Mouse (Mus musculus): Measurements from ENCODE around the gene Slc5a4b. TPM values are rescaled to one million over a fixed set of nuclear protein-coding genes. Genes with fewer than 3 reads are reported as not detected.
A peak's percentile ranks its signal among the peaks of the same experiment; 100 is the strongest.

Slc5a4b gene
- polyA plus RNA-seq, 1 experiment from 2014 or later = not detected

DNA sequence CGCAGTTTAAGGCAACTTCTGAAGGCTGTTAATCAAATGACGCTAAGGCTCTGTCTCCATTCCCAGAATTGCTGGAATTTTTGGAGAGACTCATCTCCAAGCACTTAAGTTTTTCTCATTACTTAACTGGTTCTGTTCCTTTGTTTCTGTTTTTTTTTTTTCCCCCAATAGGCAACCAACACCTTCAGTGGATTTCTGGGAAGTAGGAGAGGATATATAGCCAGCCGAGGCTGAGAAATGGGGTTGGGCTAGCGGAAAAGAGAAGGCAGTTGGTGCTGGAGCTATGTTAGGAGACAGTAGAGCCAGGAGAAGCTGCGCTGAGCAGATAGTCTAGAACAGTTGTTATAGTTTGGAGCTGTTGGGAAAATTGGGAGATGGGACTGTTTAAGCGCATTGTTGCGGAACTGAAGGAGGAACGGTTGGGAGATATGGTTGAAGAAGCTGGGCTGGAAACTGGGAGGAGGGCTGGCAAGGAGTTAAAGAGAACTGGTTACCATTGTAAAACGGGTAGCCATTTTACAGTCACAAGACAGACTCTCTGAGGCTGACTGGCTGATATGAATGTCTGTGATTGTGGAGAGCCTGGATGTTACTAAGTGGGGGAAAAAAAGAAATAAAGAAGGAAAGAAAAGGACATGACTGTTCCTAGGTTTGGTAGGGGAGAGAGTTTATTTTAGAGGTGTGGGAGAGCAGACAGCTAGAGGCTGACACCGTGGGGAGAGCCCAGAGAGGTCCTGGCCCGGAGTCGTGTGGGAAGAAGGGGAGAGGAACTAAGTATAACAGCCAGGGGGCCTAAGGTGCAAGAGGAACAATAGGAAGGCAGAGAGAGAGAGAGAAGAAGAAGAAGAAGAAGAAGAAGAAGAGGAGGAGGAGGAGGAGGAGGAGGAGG is 83.4 kb downstream of the Slc5a4b start:
- Histone ChIP-seq H3K9me3 (replicated peaks) (peaks cover 11% of the 10 kb centered on the region), H3K36me3 (no peaks in the 10 kb centered on the region), H3K4me1 (replicated peaks) (peaks cover 13% of the 10 kb centered on the region), H3K27me3 (replicated peaks) (no peaks in the 10 kb centered on the region), H3K4me3 (no peak overlapping the region), H3K9ac (no peak overlapping the region), H3K27ac (ENCODE audit: poor library complexity, severe bottlenecking) (no peak overlapping the region), H3K4me2 (0 out of 2 replicates have a peak overlapping the region, but pooled peaks have one; percentile 10)
- 54% methylated on average over 12 of the region's 12 CpGs for WGBS
- no peak for ATAC-seq (ENCODE audit: insufficient number of reproducible peaks, low FRiP score)

DNA sequence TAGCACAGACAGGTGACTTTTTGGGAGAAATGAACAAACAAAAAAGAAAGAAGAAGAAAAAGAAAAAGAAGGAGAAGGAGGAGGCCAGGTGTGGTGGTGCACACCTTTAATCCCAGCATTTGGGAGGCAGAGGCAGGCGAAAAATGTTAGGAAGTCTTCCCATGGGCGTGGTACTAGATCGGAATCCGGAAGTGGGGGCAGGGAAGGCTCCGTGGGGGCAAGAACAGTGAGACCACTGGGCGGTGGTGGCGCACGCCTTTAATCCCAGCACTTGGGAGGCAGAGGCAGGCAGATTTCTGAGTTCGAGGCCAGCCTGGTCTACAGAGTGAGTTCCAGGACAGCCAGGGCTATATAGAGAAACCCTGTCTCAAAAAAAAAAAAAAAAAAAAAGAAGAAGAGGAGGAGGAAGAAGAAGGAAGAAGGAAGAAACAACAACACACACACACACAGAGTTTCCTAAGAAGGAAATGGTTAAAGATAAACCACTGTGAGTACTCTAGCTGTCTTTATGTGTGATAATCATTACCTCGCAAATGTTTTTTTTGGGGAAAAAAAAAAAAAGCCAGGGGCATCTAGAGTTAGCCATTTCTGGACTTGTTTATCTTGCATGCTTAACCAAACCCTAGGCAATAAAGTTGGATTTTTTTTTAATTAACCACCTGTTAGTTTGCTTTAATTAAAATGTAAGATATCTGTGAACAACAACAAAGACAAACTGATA is 85.1 kb downstream of the Slc5a4b start:
- no peak overlapping the region for H3K9ac ChIP-seq
- peaks cover 11% of the 10 kb centered on the region for H3K9me3 ChIP-seq (replicated peaks)
- H3K27me3 ChIP-seq (replicated peaks) = no peaks in the 10 kb centered on the region
- H3K27ac ChIP-seq (ENCODE audit: poor library complexity, severe bottlenecking) = no peak overlapping the region
- ATAC-seq (ENCODE audit: insufficient number of reproducible peaks, low FRiP score) = no peak
- H3K4me1 ChIP-seq (replicated peaks) = peaks cover 13% of the 10 kb centered on the region
- H3K4me3 ChIP-seq = no peak overlapping the region
- H3K4me2 ChIP-seq = no peak overlapping the region
- H3K36me3 ChIP-seq = no peaks in the 10 kb centered on the region
- WGBS = 91% methylated on average over 10 of the region's 10 CpGs

DNA sequence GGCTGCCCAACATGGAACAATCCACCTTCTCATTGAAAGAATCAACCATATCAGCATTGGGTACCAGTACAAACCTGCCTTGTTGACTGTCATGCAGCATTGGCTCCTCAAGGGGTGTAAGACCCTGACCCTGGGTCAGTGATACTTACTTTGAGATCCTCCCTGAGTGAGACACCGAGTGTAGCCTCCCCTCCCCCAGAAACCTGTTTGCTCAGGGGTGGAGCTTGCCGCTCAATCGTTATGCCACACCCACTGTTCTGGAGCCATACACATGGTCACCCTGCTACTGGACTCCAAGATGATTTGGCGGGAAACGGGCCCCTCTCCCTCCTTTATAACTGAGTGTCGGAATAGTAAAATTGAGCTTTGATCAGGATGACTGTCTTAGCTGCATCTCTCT is 86.8 kb downstream of the Slc5a4b start:
- H3K4me1 ChIP-seq (replicated peaks) = peaks cover 13% of the 10 kb centered on the region
- 83% methylated on average over 6 of the region's 6 CpGs for WGBS
- no peak for ATAC-seq (ENCODE audit: insufficient number of reproducible peaks, low FRiP score)

DNA sequence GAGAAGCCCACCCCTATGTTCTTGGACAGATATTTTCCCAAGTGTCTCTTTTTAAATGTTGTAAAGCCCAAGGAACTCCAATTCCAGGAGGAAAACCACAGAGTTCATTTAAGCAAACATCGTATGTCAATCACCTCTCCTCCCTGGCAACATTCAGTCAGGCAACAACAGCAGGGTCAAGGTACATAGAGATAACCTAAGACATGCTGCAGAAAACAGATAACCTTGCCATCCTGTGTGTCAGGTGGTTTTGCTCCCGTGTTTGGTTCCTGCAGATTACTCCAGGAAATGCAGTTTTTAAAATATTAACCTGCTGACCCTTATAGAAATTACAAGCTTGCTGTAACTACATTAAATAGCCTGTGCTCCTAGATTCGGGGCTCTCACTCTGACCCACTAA is 89.0 kb downstream of the Slc5a4b start:
- H3K4me2 ChIP-seq = no peak overlapping the region
- WGBS = 47% methylated on average over 3 of the region's 3 CpGs
- H3K27me3 ChIP-seq (replicated peaks) = no peaks in the 10 kb centered on the region

More for the DNA sequence above, 86.8 kb downstream of the Slc5a4b start:
- Histone ChIP-seq H3K4me2 (no peak overlapping the region), H3K27me3 (replicated peaks) (no peaks in the 10 kb centered on the region), H3K36me3 (no peaks in the 10 kb centered on the region), H3K4me3 (no peak overlapping the region), H3K9ac (no peak overlapping the region), H3K27ac (ENCODE audit: poor library complexity, severe bottlenecking) (no peak overlapping the region), H3K9me3 (replicated peaks) (peaks cover 11% of the 10 kb centered on the region)

DNA sequence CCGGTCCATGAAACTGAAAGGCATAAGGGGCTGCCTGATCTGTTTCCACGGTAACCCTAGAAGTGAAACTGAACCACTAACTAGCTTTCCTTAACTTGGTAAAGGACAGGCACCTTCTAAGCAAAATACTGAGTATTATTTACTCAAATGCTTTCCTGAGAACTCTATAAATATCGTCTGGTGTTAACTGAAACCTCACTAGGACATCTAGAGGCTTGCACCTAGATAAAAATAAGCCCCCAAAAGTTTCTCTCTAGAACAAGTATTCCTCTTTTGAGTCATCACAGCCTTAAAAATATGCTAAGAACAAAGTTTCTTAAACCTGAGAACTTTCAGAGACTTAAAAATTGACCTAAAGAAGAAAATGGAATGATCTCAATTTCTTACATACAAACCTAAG is 93.9 kb downstream of the Slc5a4b start:
- Histone ChIP-seq H3K4me3 (no peak overlapping the region), H3K36me3 (no peaks in the 10 kb centered on the region), H3K27ac (ENCODE audit: poor library complexity, severe bottlenecking) (no peak overlapping the region), H3K9me3 (replicated peaks) (0 out of 2 replicates have a peak, but pooled peaks cover 4% of the 10 kb centered on the region), H3K9ac (no peak overlapping the region), H3K27me3 (replicated peaks) (no peaks in the 10 kb centered on the region), H3K4me1 (replicated peaks) (no peaks in the 10 kb centered on the region), H3K4me2 (no peak overlapping the region)
- no peak for ATAC-seq (ENCODE audit: insufficient number of reproducible peaks, low FRiP score)
- 86% methylated on average over 3 of the region's 3 CpGs for WGBS

More for the DNA sequence above, 89.0 kb downstream of the Slc5a4b start:
- Histone ChIP-seq H3K36me3 (no peaks in the 10 kb centered on the region), H3K4me3 (no peak overlapping the region), H3K4me1 (replicated peaks) (no peaks in the 10 kb centered on the region), H3K9ac (no peak overlapping the region), H3K9me3 (replicated peaks) (peaks cover 11% of the 10 kb centered on the region), H3K27ac (ENCODE audit: poor library complexity, severe bottlenecking) (no peak overlapping the region)
- ATAC-seq (ENCODE audit: insufficient number of reproducible peaks, low FRiP score) = no peak

DNA sequence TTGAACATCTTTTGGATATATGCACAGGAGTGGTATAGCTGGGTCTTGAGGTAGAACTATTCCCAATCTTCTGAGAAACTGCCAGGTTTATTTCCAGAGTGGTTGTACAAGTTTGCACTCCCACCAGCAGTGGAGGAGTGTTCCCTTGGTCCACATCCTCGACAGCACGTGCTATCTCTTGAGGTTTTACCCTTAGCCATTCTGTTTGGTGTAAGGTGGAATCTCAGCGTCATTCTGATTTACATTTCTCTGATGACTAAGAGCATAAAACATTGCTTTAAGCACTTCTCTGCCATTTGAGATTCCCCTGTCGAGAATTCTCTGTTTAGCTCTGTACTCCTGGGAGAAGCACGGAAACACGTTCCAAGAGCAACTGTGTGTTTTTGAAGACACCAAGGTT is 97.8 kb downstream of the Slc5a4b start:
- Histone ChIP-seq H3K9me3 (replicated peaks) (0 out of 2 replicates have a peak, but pooled peaks cover 4% of the 10 kb centered on the region), H3K4me1 (replicated peaks) (no peaks in the 10 kb centered on the region), H3K9ac (no peak overlapping the region), H3K4me2 (no peak overlapping the region), H3K36me3 (no peaks in the 10 kb centered on the region), H3K27ac (ENCODE audit: poor library complexity, severe bottlenecking) (no peak overlapping the region), H3K4me3 (no peak overlapping the region), H3K27me3 (replicated peaks) (no peaks in the 10 kb centered on the region)
- WGBS = 72% methylated on average over 6 of the region's 6 CpGs
- ATAC-seq (ENCODE audit: insufficient number of reproducible peaks, low FRiP score) = no peak

DNA sequence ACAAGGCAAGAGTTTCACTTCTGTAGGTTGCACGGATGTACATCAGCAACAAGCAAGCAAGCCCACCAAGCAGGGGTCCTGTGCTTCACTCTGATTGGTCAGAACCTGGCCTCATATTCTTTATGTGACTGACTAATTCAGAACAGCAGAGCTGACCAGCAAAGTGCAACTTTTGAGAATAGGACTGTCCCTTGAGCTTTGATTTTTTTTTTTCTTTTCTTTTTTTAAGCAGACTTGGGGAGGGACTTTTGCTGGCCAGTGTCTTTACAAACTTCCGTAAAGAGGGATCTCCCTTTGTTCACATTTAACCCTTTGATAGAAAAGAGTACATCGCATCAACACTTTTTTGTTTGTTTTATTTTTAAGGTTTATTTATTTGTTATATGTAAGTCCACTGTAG is 100.9 kb downstream of the Slc5a4b start:
- Histone ChIP-seq H3K4me3 (no peak overlapping the region), H3K9ac (no peak overlapping the region), H3K4me2 (no peak overlapping the region), H3K4me1 (replicated peaks) (no peaks in the 10 kb centered on the region), H3K36me3 (no peaks in the 10 kb centered on the region), H3K27ac (ENCODE audit: poor library complexity, severe bottlenecking) (no peak overlapping the region), H3K27me3 (replicated peaks) (no peaks in the 10 kb centered on the region), H3K9me3 (replicated peaks) (no peaks in the 10 kb centered on the region)
- ATAC-seq (ENCODE audit: insufficient number of reproducible peaks, low FRiP score) = no peak
- WGBS = 79% methylated on average over 3 of the region's 3 CpGs

Small RNA genes within 50 kb of the gene (microRNA-seq; reads per million reads assigned to microRNA genes)
- gene Mir6409 = not detected

Other genes starting within 250 kb of the Slc5a4b start
- gene Derl3, start 217.5 kb downstream of the Slc5a4b start, polyA plus RNA-seq (2016; fragmentation: Nextera tagmentation; extraction: Ambion mirVana) = 2.1 and 2.2 TPM in 2 replicates
- gene Smarcb1, start 189.3 kb downstream of the Slc5a4b start, polyA plus RNA-seq (2016; fragmentation: Nextera tagmentation; extraction: Ambion mirVana) = 125 and 126 TPM in 2 replicates
- 408 and 409 TPM in 2 replicates for gene Chchd10, start 177.8 kb downstream of the Slc5a4b start, polyA plus RNA-seq (2016; fragmentation: Nextera tagmentation; extraction: Ambion mirVana)
- gene Mmp11, start 174.5 kb downstream of the Slc5a4b start, polyA plus RNA-seq (2016; fragmentation: Nextera tagmentation; extraction: Ambion mirVana) = 25.4 and 27.1 TPM in 2 replicates
- gene Gm867, start 170.3 kb downstream of the Slc5a4b start, polyA plus RNA-seq (2016; fragmentation: Nextera tagmentation; extraction: Ambion mirVana) = 0.80 and 1.1 TPM in 2 replicates
- 0.24 TPM in 1 of 2 replicates, not detected in the other for gene Vpreb3, start 167.9 kb downstream of the Slc5a4b start, polyA plus RNA-seq (2016; fragmentation: Nextera tagmentation; extraction: Ambion mirVana)
- gene Gm5134, start 156.4 kb downstream of the Slc5a4b start, polyA plus RNA-seq (2016; fragmentation: Nextera tagmentation; extraction: Ambion mirVana) = 0.06 TPM in 1 of 2 replicates, not detected in the other
- gene Zfp280b, start 78.3 kb downstream of the Slc5a4b start, polyA plus RNA-seq (2016; fragmentation: Nextera tagmentation; extraction: Ambion mirVana) = 19.2 and 19.7 TPM in 2 replicates
- gene Slc5a4a, start 36.5 kb upstream of the Slc5a4b start, polyA plus RNA-seq (2016; fragmentation: Nextera tagmentation; extraction: Ambion mirVana) = not detected in 2 replicates
- 53.4 and 56.0 TPM in 2 replicates for gene Prmt2, start 126.9 kb upstream of the Slc5a4b start, polyA plus RNA-seq (2016; fragmentation: Nextera tagmentation; extraction: Ambion mirVana)
- gene S100b, start 142.9 kb upstream of the Slc5a4b start, polyA plus RNA-seq (2016; fragmentation: Nextera tagmentation; extraction: Ambion mirVana) = 0.24 and 0.26 TPM in 2 replicates
- 11.4 and 12.3 TPM in 2 replicates for gene Dip2a, start 234.3 kb upstream of the Slc5a4b start, polyA plus RNA-seq (2016; fragmentation: Nextera tagmentation; extraction: Ambion mirVana)